Mouse (Mus musculus) urinary bladder, postnatal 10 days (tissue): ENCODE measurements around the gene Srrm2.

Source experiments
- DNase-seq: peaks from one replicate; pipeline ENCODE4 v3.0.0; 2022; ENCODE audit warnings: low spot score

Srrm2 gene

GRCm38 (mm10) chr17:23806867-23807266 is 16.5 kb downstream of the Srrm2 start:
- no peak for DNase-seq

- DNase-seq = no peak
These were observed 17.6 kb downstream of the Srrm2 start for GRCm38 (mm10) chr17:23807918-23808317.

DNA sequence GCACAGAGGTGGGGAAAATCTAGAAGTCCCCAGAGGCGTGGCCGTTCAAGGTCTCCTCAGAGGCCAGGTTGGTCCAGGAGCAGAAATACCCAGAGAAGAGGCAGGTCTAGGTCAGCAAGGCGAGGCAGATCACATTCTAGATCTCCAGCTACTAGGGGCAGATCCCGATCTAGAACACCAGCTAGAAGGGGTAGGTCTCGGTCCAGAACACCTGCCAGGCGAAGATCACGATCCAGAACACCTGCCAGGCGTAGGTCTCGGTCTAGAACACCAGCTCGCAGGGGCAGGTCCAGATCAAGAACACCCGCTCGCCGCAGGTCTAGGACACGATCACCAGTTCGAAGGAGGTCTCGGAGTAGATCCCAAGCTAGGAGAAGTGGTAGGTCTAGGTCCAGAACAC is 25.3 kb downstream of the Srrm2 start:
- no peak for DNase-seq

GRCm38 (mm10) chr17:23818579-23818978 is 28.2 kb downstream of the Srrm2 start:
- DNase-seq = no peak

GRCm38 (mm10) chr17:23819235-23819634 is 28.9 kb downstream of the Srrm2 start:
- DNase-seq = no peak

DNA sequence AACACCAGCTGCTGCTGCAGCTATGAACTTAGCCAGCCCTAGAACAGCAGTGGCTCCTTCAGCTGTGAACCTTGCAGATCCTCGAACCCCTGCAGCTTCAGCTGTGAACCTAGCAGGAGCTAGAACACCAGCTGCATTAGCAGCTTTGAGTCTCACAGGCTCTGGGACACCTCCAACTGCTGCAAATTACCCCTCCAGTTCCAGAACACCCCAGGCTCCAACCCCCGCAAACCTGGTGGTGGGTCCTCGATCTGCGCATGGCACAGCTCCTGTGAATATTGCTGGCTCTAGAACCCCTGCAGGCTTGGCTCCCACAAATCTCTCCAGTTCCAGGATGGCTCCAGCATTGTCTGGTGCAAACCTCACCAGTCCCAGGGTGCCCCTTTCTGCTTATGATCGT is 30.4 kb downstream of the Srrm2 start:
- no peak for DNase-seq

DNA sequence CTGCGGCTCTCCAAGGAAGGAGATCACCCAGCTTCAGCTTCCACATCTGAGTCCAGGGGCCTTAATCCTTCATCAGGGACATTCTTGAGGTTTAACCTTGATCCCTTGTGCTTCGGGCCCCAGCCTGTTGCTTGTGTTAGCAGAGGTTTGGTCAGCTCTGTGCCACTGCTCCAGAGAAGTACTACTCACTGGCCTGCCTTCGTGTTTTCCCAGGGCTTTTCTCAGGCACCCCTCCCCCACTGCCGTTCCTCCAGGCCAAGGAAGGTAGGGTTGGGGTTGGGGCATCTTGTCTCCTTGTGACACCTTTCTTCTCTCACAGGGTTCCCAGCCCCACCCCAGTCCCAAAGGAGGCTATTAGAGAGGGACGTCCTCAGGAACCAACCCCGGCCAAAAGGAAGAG is 31.8 kb downstream of the Srrm2 start:
- DNase-seq = no peak

DNA sequence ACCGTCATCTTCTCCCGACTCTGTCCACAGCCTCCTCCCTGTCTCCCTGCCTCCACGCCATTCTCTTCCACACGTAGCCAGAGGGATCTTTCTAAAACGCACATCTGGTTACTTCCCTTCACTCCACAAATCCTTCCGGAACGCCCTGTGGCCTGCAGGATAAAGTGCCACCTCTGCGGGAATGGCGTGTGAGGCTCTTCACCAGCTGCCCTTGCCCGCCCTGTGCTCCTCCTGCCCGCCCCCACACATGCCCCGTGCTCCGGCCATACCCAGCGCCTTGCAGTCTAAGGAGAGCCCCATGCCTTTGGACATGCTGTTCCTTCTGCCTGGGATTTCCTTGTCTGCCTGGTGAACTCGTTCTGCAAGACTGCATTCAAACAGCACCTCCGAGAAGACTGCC is 32.7 kb downstream of the Srrm2 start:
- no peak for DNase-seq

DNA sequence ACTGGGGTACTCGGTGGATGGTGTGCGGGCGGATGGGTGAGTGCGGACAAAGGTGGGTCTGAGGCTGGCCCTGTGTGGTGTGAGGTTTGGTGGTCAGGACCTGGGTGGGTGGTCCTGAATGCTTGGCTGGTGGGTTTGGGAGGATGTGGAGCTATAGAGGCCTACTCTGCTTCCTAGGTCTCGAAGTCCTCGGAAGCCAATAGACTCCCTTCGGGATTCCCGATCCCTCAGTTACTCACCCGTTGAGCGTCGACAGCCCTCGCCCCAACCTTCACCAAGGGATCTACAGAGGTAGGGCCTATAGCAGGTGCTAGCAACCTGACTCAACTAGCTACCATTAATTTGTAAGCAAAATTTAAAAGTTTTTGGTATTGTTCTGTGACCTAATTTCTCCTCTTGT is 33.3 kb downstream of the Srrm2 start:
- DNase-seq = no peak

DNA sequence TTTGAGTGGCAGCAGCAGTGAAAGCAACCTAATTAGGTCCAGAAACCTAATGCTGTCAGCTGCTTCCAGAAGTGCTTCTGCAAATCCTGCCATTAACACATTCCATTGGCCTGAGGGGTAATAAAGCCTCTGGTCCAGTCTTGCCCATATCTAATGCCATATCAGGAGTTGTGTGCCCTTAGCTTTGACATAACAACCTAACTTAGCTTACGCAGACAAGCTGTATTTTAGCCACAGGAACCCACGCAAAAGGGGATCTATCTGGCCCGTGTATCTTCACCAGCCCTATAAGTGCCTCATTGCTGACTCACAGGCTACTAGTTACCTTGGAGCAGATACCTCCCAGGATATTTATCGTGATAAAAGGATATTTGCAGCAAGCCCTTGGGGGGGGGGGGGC is 35.3 kb downstream of the Srrm2 start:
- DNase-seq = no peak

GRCm38 (mm10) chr17:23828271-23829001 is 38.1 kb downstream of the Srrm2 start:
- no peak for DNase-seq

DNA sequence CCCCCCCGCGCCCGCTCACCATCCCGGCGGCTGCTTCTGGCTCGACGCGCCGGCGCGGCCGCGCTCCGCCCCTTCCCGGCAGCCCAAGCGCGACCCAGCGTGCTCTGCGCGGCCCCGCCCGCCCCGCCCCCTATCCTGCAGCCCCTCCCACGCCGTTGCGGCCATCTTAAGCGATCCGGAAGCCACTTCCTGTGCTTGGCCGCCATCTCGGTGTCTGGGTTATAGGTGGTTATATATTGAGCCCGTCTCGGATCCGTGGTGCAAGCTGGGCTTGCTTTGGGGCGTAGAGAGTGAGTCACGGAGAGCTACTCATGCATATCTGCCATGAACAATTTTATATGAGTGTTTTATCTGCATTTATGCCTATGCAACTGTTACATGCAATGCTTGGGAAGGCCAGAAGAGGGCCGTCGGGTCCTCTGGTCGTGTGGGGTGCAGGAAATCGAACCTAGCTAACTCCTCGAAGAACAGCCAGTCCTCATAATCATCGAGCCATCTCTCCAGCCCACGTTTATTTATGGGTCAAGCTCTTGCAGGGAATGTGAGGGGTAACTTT is 38.8 kb downstream of the Srrm2 start, which contains the start of gene Elob:
Gene Elob, minus strand, starts transcription at position 73 of the 556 bp plus-strand sequence.
- DNase-seq = no peak

GRCm38 (mm10) chr17:23831201-23831600 is 40.9 kb downstream of the Srrm2 start:
- DNase-seq = no peak

GRCm38 (mm10) chr17:23836006-23836575 is 45.8 kb downstream of the Srrm2 start, which contains the start of gene Prss33:
Prss33 (minus strand) TSS chr17:23836056.
- no peak for DNase-seq

GRCm38 (mm10) chr17:23841145-23841544 is 50.8 kb downstream of the Srrm2 start:
- DNase-seq = no peak

DNA sequence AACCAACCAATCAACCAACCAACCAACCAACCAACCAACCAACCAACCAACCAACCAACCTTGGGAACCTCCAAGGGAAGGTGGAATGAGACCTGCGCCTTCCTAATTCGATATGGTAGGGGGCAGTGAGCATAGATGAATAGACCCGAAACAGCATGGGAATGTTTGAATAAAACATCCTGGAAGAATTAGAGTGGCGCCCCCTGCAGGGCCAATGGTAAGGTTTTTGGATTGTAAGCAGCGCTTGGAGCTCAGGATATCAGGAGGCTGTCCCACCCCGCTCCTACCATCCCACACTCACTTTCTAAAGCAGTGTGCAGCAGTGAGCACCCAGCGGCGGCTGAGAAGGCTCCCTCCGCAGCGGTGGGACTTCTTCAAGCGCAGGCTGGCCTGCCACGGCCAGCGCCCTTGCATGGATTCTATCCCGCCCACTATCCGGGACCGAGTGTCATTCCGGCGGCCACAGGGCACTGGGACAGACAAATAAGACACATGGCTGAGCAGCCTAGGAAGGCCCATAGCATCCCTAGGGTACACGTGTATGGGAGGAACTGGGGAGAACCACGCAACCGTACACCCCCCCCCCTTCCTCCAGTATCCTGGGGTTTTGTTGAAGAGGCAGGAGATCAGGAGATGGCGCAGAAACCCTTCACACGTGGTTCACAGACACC is 52.9 kb downstream of the Srrm2 start:
- no peak for DNase-seq

GRCm38 (mm10) chr17:23843812-23844273 is 53.5 kb downstream of the Srrm2 start, which contains the start of the genes Prss32 and Prss41:
Prss32 (plus strand) TSS chr17:23843855.
Prss41 (minus strand) TSS chr17:23844172.
- DNase-seq = no peak

DNA sequence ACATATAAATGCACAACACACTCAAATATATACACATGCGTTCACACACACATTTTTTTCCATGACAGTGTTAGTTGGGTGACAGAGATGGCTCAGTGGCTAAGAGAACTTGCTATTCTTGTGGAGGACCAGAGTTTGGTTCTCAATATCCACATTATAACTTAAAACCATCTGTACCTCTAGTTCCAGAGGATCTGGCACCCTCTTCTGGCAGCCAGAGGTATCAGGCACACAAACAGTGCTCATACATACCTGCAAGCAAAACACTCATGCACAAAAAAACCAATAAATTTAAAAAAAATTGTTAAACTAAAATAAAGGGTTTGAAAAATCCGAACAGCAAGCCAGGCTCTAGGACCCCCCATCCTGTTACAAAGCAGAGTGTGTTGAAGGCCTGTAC is 59.7 kb downstream of the Srrm2 start:
- DNase-seq = no peak

GRCm38 (mm10) chr17:23850853-23851749 is 60.8 kb downstream of the Srrm2 start:
- no peak for DNase-seq

DNA sequence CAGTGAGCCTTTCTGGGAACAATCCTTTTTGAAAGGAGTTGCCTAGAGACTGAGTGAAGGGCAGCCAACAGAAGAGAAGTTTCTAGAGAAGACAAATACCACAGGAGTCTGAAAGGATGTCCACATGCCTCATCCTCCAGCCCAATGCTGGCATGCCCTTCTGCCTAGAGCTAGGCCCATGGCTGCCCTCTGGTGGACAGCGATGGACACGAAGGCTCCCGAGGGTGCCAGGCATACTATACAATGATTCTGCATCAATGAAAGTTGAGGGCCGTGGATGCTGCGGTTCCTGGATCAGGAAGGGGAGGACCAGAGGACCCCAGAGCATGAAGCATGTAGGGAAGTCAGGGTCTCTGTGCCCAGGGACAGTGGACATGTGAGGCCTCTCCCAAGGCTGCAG is 63.0 kb downstream of the Srrm2 start:
- no peak for DNase-seq

GRCm38 (mm10) chr17:23854229-23854765 is 64.0 kb downstream of the Srrm2 start:
- no peak for DNase-seq
